Mouse (Mus musculus) monocyte, adult 5-6 weeks (primary cell): ENCODE measurements around the gene Enpp6. TPM values are rescaled to one million over a fixed set of nuclear protein-coding genes. Genes with fewer than 3 reads are reported as not detected.

Experiments
- ATAC-seq: fragments of 153-309, 156-312 bp; replicated peaks from 2 replicates; pipeline ENCODE4 v1.8.0; 2017; ENCODE audit warnings: mild to moderate bottlenecking; ENCODE audit not compliant: low TSS enrichment, insufficient number of reproducible peaks, severe bottlenecking, poor library complexity, low FRiP score
- total RNA-seq: library from RNA; stranded (forward); fragments of 200-1000, 200-491, 200-594 nt; gene quantifications from 3 replicates; pipeline ENCODE4 v1.2.3, GENCODE M21; 2017

Gene Enpp6
- total RNA-seq, result 0.39 TPM in 1 of 3 replicates, not detected in the others

DNA sequence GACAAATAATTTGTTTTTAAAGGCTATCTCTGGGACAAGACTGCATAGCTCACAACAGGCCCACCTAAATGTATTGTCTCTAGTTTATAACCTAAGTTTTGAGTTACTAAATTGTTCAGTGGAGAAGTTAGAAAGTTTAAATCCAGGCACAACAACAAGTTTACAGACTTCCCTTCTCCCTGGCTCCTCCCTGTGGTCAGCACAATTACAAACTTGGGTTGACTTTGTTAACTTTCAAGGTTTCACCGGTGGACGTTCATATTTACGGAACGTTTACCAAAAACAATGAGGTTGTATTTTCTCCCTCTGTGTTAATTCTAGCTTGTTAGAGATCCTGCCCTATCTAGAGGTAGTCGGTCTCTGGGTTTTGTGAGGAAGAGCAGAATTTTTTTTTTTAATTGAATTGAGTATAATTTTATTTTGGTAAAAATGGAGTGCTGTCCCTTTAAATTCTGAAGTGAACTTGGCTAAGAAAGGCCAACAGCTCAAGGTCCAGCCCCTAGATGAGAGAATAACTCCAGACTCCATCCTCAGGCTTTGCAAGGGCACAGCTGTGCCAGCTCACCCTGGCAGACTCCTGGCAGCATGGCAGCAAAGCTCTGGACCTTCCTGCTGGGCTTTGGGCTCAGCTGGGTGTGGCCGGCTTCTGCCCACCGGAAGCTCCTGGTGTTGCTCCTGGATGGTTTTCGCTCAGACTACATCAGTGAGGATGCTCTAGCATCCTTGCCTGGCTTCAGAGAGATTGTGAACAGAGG lies at the start of gene Enpp6:
Gene Enpp6 (plus strand): TSS at position 502 of the 755 bp plus-strand sequence.
- no peak for ATAC-seq

DNA sequence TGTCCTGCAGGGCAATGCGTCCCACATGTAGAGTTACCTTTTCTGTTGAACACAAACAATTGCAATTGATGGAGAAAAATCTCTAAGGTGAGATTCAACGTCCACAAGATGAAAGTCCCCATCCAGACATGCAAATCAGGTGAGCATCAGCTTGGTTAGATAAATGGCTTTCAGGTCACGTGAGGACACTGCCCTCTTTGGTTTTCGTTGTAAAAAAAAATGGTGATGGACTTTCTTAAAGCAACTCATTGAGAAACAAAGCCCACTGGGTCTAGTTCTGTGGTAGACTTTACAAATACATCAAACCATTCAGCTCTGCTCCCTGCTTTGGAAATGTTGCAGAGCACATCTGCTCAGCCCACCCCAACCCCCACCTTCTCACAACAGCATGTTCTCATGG lies 48.5 kb upstream of the Enpp6 start:
- ATAC-seq, result no peak

DNA sequence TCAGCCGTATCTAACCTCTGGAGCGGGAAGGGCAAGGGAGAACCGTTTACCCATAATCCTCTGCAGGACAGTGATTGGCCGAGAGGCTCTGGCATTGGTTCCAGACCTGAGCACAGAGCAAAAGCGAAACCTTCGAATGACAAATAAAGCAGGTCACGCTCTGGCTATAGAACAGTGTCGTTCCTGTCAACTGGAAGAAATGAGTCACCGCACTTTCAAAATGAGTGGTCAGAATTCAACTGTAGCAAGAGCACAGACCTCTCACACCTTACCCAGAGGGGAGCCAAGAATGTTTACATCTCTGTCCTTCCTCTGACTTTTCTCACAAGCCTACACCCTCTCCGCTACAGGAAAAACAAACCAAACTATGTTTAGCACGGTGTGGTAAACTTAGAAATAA lies 45.4 kb upstream of the Enpp6 start:
- ATAC-seq, result peak; percentile 91

DNA sequence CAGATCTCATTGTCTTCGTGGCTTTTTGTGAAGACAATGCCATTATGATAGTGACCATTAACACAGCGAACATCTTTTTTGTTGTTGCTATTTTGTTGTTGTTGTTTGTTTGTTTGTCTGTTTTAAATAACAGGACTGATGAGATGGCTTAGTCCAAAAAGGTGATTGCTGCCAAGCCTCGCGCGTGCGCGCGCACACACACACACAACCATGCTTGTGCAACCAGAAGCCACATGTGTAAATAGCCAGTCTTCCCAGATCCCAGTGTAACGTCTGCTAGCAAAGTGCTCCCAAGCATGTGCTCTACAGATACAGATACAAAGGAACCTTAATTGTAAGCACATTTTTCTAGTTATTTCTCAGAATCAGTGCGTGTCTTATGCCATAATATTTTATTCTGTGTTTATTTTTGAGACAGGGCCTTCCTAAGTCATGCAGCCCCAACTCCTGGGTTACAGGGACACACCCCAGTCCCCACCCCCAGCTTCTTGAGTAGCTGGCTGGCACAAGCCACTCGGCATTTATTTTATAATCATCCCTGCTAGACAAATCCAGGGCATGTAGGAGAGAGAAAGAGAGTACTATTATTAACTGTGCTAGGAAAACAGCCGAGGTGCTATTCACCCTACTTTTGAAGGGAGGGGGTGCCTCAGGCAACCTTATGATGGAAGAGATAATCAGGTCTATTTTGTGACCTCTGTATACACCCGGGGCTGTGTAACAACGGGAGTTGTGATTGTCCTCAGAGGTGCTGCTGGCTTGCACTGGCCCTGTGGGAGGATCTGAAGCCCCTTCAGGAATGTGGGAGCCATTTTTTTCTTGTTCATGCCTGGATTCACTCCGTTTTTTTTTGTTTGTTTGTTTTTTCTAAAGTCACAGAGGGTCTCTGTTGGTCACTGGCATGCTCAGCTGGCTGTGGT lies 44.7 kb upstream of the Enpp6 start:
- peak; percentile 5; the same call in 1 of the 2 replicates for ATAC-seq

DNA sequence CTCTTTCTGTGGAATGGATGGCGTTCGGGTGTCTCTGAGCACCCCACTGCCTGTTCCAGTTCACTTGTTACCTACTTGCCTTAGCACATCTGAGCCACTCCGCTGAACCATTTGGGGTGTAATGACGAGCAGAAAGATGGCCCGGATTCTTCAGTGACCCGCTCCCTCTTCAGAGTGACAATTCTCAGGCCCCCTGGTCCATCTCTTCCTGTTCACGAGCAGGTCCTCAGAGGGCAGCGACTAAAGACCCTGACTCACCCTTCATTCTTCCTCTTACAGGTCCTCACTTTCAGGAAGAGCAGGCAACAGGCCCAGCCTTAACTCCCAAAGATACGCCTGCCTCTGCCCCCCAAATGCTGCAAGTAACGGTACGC lies 44.0 kb upstream of the Enpp6 start:
- no peak for ATAC-seq

DNA sequence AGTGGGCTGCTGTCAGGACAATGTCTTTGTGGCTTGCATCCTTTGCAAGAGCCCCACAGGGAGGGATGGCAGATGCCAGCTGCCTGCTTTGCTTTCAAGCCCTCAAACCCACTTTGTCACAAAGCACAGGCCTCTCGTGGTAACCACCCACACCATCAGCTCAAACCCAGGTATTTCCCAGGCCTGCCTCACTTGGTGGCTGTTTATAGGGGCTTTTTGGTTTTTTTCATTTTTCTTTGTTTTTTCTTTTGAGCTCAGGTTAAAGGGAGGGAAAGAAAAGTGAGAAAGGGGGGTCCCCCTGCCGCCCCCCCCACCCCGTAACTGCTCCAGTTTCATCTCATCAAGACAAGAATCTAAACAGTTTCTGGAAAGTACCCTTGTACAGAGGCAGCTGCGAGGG lies 43.4 kb upstream of the Enpp6 start:
- ATAC-seq, result no peak

DNA sequence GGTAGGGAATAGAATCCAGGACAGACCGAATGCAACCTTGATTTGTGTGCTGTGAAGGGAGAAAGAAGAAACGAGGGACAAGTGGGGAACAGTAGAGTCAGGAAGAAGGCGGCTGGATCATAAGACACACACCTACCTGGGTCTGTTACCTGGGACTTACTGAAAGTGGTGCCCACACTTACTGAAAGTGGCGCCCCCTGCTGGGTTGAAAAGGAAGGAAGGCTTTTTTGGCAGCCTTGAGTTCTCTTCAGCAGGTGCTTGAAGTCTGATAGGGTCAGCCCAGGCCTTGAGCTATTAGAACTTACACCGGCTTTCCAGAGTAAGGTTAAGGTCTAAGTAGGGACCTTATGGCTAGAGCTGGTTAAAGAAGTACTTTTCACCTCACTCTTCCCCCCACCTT lies 40.5 kb upstream of the Enpp6 start:
- ATAC-seq, result no peak

DNA sequence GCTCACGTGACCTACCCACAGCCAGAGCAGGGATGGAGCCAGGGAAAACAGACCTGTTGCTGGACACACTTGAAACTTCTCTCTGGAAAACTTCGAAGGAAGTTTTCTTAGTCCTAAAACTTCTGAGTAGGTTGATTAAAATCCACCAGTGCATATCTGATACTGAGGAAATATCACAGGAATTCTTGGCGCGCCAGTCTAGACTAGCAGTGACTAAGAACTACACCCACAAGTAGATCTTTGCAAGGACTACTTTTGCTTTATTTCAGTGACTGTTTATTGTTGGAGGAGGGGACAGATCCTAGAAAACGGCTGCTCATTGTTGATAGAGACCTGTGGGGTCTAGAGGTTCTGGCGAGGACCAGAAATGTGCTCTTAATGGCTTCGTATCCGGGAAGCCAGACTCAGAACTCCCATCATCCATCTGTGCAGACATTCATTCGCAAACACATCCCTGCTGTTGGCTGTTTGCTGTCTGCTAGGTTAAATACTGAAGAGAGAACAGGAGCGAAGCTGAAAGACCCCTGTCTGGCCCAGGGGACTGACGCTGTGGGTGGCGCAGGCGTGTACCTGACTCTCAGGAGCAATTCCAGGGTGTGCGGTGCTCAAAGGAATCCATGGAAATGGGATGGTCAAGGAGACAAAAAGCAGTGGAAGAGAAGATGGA lies 38.5 kb upstream of the Enpp6 start:
- ATAC-seq, result no peak

DNA sequence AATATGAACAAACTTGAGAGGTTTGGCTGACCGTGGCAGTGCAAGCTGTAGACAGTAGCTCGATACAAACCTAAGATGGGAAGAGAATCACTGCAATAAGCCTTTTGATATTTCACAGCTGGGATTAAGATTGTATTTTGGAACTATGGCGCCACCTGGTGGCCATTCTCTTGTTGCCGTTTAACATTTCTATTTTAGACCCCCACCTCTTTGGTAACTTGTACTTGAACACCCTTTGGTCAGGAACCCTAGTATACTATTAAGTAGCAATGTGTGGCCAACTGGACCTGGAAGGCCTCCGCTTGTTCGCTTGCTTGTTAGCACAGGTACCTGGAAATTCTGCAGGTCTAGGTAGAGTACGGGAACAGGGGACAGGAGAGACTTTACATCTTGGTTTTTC lies 33.2 kb upstream of the Enpp6 start:
- ATAC-seq, result peak; percentile 83

DNA sequence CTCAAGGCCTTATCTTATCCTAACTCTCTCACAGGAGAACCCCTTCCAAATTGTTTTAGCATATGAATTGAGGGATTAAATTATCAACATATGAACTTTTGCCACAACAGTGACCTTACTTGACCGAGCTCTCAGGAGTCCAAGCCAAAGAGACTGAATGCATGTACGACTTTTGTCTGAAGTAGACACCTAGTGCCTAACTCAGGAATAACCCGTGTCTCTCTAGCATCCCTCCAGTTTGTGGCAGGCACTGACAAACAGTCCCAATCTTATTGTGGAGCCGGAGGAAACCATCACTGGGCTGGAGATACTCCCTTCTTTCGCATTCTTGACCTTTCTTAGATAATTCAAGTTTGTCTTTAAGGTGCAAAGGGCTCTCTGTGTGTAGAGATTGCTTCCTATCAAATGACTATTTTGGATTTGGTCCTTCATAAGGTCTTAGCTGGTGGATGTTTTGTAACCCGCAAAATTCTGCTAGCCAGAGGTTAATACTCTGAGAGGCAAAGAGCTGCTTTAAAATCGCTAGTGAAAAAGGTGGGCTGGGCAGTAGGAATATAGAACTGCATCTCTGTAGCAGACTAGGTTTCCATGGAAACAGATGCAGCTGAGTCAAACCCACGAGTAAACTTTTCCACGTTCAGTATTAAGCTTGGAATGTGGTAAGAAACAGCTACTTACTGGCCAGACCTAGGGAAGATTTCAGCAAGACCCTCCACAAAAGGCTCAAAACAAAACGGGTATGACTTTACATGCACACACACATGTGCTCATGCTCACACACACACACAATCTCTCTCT lies 23.9 kb upstream of the Enpp6 start:
- ATAC-seq, result no peak

DNA sequence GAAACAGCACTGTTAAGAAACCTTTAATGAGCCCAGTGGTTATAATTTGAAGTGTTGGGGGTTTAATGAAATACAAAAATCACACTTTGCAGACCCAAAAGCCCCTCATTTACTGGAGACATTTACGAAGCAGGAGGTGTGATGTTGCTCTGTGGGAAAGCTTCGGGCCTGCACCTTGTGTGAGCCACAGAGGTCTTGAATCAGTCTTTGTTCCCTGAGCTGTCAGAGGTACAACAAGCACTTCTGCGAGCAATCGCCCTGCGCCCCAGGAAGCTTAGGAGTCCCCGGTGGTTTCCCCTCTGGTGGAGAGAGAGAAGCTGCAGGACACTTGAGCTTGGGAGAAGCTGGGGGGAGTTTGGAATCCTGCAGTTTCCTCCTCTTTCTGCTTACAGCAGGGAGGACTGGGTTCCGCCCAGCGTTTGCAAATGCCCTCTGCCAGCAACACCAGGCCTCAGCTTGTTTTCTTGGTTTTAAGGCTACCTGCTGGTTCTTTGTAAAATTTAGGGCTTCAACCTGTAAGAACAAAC lies 23.0 kb upstream of the Enpp6 start:
- no peak for ATAC-seq

DNA sequence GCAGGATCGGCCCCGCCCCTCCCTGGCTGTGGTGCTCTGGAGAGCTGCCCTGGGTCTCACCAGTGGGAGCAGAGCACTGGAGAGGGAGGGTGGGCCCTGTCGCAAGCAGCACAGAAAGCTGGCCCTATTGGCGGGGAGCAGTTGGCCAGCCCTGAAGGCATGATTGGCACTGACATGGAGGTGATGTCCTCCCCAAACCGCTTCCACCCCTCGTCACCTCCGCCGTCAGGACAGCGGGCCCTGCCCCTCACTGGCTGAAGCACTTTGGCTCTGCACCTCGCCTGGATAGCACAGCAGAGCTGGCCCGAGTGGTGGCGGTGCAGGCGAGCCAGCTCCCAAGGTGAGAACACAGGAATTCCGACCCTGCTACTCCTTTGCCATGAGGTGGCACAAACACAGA lies 20.9 kb upstream of the Enpp6 start:
- 0 out of 2 replicates have a peak, but pooled peaks have one; percentile 19 for ATAC-seq

DNA sequence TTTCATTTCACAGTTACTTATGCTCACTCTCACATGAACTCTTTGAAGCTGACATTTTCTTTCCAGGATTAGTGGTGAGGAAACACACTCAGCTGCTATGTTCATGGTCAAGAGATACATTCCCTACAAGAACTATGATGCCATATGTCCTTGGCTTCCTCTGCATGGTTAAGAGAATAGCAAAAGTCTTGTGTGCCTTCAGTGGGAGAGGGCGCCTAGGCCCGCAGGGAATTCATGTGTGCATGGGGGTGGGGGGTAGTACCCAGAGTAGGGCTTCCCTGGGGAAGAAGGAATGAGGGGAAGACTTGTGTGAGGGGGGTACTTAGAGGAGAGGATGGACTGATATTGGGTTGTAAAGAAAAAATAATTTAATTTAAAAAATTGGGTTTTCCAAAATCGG lies 18.0 kb upstream of the Enpp6 start:
- no peak for ATAC-seq

DNA sequence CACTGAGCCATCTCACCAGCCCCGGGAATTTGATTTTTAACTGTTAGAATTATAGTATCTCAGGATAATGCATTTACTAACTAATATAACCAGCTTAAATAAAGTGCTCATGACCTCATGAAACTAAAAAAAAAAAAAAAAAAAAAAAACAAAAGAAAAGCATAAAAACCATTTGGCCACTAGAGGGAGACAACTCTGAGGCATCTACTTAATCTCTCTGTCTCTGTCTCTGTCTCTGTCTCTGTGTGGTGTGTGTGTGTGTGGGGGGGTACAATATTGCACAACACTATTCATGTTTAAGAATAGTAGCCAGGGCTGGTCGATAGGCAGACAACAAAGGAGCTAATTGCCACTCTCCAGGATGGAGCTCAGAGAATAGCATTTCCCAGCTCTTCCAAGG lies 17.3 kb upstream of the Enpp6 start:
- ATAC-seq, result no peak

DNA sequence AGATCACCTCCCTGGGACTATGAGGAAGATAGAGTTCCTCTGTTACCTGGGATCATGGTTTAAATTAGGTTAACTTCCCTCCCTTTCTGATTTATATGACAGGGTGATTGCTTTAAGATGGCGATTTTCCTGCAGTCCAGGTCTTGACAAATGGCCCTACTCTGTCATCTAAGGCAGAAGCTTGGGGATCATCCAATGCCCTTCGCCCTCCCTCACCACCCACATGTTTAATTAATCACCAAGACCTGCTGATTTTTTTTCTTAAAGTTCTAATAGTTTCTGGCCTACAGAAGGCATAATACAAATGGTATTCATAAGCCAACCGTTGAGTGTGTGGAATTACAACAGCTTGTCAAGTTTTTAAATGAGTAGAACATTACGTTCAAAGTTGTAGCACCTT lies 9.3 kb upstream of the Enpp6 start:
- ATAC-seq, result no peak

DNA sequence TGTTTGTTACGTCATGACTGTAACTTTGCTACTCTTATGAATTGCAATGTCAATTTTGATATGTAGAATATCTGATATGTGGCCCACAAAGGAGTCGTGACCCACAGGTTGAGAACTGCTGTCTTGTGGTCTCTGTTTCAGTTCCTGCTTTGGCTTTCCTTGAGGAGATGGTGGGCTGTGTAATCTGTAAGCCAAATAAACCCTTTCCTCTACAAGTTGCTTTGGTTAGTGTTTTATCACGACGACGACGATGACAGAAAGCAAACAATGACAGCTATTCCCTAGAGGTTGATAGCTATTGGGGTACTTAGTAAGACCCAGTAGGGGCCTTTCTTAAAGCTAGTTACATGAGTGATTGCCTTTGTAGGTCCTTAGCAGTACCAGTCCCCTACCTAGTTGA lies 4.5 kb upstream of the Enpp6 start:
- no peak for ATAC-seq

DNA sequence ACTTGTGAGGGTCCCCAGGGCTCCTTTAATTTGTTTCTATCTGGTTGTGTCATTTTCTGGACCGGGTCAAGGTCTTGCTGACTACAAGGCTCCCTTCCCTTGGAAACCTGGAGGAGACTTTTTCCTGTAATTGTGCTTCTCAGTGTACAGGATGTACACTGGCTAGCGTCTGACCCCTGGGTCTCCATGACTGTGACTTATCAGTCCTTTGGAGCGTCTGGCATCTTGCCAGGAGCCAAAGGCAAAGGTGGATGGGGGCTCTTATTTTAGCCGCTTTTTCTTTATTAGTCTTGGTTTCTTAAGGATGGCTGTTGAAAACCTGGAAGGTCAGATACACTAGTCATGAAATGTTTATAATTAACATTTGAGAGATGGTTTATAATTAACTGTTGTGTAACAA lies 3.9 kb upstream of the Enpp6 start:
- no peak for ATAC-seq

DNA sequence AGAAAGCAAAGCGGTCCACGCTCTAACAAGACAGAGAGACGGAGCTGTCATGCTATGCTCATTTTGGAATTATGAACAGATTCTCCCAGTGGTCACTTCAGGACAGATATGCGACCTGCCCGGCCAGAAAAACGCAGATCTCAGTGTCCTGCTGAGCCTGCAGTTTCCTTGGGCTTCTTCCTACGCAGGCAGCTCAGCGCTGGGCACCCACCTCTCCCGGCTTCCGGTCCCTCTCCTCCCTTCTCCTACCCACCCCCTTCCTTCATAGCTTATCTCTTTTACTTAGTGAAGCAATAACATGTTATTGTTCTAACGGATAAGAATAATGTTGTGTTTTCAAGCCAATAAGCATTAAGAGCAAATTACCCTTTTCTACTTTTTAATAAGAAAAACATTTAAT lies 2.0 kb upstream of the Enpp6 start:
- no peak for ATAC-seq

DNA sequence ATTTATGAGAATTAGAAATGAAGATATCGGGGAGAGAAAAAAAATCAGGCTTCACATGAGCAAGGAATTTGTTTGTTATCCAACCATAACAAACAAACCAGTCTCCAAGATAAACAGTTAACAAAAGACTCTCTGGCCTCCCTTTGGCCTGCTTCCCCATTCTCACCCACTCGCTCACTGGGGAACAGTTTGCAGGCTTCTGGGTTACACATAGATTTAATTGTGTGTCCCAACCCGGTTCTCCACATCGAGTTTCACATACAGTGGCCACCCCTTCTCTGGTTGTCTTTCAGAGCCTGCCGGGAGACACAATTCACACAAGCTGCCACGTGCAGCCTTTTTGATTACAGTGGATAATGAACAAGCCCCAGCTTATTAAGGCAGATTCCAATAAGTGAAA lies 1.7 kb downstream of the Enpp6 start:
- ATAC-seq, result no peak
